Mouse (Mus musculus): ENCODE measurements at regions not wholly inside any gene's neighbourhood (a gene's known extent, or its start where the extent isn't known, plus 50 kb on each side); places are given as distances from the start of the nearest gene placed in this dataset.

- TF ChIP-seq CTCF (conservative IDR thresholded peaks at IDR 0.05; ENCODE audit: insufficient read depth, insufficient read length, low read depth, low read length) (no peak), POLR2A (IDR thresholded peaks at IDR 0.05; ENCODE audit: low read depth, low read length) (no peak)
These were observed 470.2 kb downstream of the Prss52 start for GRCm38 (mm10) chr14:64574277-64574676.

Data from kidney, adult 2 months (tissue).